Mouse (Mus musculus): Measurements from ENCODE around the gene Gpc5. TPM values are rescaled to one million over a fixed set of nuclear protein-coding genes. Genes with fewer than 3 reads are reported as not detected.

Gpc5 gene
- polyA plus RNA-seq, 1 experiment from 2014 or later, result 0.06 TPM

- no peak overlapping the region for H3K4me2 ChIP-seq
- H3K36me3 ChIP-seq, result no peaks in the 10 kb centered on the region
- no peaks in the 10 kb centered on the region for H3K9me3 ChIP-seq (replicated peaks)
- no peak overlapping the region for H3K9ac ChIP-seq
- H3K27ac ChIP-seq, result no peak overlapping the region
- H3K4me3 ChIP-seq, result no peak overlapping the region
- H3K4me1 ChIP-seq (replicated peaks), result no peaks in the 10 kb centered on the region
- WGBS, result 71% methylated on average over 2 of the region's 2 CpGs
- no peak for ATAC-seq (replicated peaks; ENCODE audit: insufficient number of reproducible peaks, insufficient read depth, low FRiP score, low read depth)
- H3K27me3 ChIP-seq, result no peaks in the 10 kb centered on the region
These were observed 489.2 kb downstream of the Gpc5 start for GRCm38 (mm10) chr14:115581256-115581633.

- Histone ChIP-seq H3K9me3 (replicated peaks) (no peaks in the 10 kb centered on the region), H3K27ac (no peak overlapping the region), H3K36me3 (no peaks in the 10 kb centered on the region), H3K4me1 (replicated peaks) (no peaks in the 10 kb centered on the region), H3K27me3 (no peaks in the 10 kb centered on the region), H3K4me3 (no peak overlapping the region), H3K9ac (no peak overlapping the region), H3K4me2 (no peak overlapping the region)
- 58% methylated on average over 8 of the region's 8 CpGs for WGBS
- no peak for ATAC-seq (replicated peaks; ENCODE audit: insufficient number of reproducible peaks, insufficient read depth, low FRiP score, low read depth)
These were observed 508.4 kb downstream of the Gpc5 start for GRCm38 (mm10) chr14:115600259-115601029.

GRCm38 (mm10) chr14:115614154-115614553 is 522.1 kb downstream of the Gpc5 start:
- no peak overlapping the region for H3K9ac ChIP-seq
- no peak overlapping the region for H3K4me3 ChIP-seq
- ATAC-seq (replicated peaks; ENCODE audit: insufficient number of reproducible peaks, insufficient read depth, low FRiP score, low read depth), result no peak
- H3K4me1 ChIP-seq (replicated peaks), result no peaks in the 10 kb centered on the region
- no peaks in the 10 kb centered on the region for H3K9me3 ChIP-seq (replicated peaks)
- 58% methylated on average over 4 of the region's 4 CpGs for WGBS
- H3K27ac ChIP-seq, result no peak overlapping the region
- no peak overlapping the region for H3K4me2 ChIP-seq
- H3K27me3 ChIP-seq, result no peaks in the 10 kb centered on the region
- no peaks in the 10 kb centered on the region for H3K36me3 ChIP-seq

GRCm38 (mm10) chr14:115616305-115616704 is 524.3 kb downstream of the Gpc5 start:
- 52% methylated on average over 2 of the region's 2 CpGs for WGBS
- Histone ChIP-seq H3K4me2 (no peak overlapping the region), H3K36me3 (no peaks in the 10 kb centered on the region)

GRCm38 (mm10) chr14:115616846-115617245 is 524.8 kb downstream of the Gpc5 start:
- ATAC-seq (replicated peaks; ENCODE audit: insufficient number of reproducible peaks, insufficient read depth, low FRiP score, low read depth), result no peak
- Histone ChIP-seq H3K27me3 (no peaks in the 10 kb centered on the region), H3K4me1 (replicated peaks) (no peaks in the 10 kb centered on the region), H3K27ac (no peak overlapping the region), H3K4me3 (no peak overlapping the region), H3K36me3 (no peaks in the 10 kb centered on the region), H3K9ac (no peak overlapping the region), H3K4me2 (no peak overlapping the region), H3K9me3 (replicated peaks) (no peaks in the 10 kb centered on the region)
- WGBS, result 43% methylated on average over 7 of the region's 7 CpGs

More at GRCm38 (mm10) chr14:115616305-115616704, 524.3 kb downstream of the Gpc5 start:
- Histone ChIP-seq H3K4me3 (no peak overlapping the region), H3K9me3 (replicated peaks) (no peaks in the 10 kb centered on the region), H3K27me3 (no peaks in the 10 kb centered on the region), H3K9ac (no peak overlapping the region), H3K27ac (no peak overlapping the region), H3K4me1 (replicated peaks) (no peaks in the 10 kb centered on the region)
- ATAC-seq (replicated peaks; ENCODE audit: insufficient number of reproducible peaks, insufficient read depth, low FRiP score, low read depth), result no peak

GRCm38 (mm10) chr14:115620473-115620872 is 528.5 kb downstream of the Gpc5 start:
- Histone ChIP-seq H3K9ac (no peak overlapping the region), H3K4me1 (replicated peaks) (no peaks in the 10 kb centered on the region), H3K36me3 (no peaks in the 10 kb centered on the region)

GRCm38 (mm10) chr14:115631160-115631898 is 539.3 kb downstream of the Gpc5 start:
- no peaks in the 10 kb centered on the region for H3K36me3 ChIP-seq
- H3K4me2 ChIP-seq, result no peak overlapping the region
- no peak overlapping the region for H3K4me3 ChIP-seq
- H3K9me3 ChIP-seq (replicated peaks), result no peaks in the 10 kb centered on the region
- H3K4me1 ChIP-seq (replicated peaks), result no peaks in the 10 kb centered on the region
- H3K27ac ChIP-seq, result no peak overlapping the region
- WGBS, result 82% methylated on average over 7 of the region's 7 CpGs
- no peak for ATAC-seq (replicated peaks; ENCODE audit: insufficient number of reproducible peaks, insufficient read depth, low FRiP score, low read depth)
- H3K9ac ChIP-seq, result no peak overlapping the region
- H3K27me3 ChIP-seq, result no peaks in the 10 kb centered on the region

More at GRCm38 (mm10) chr14:115620473-115620872, 528.5 kb downstream of the Gpc5 start:
- H3K27me3 ChIP-seq, result no peaks in the 10 kb centered on the region
- no peak overlapping the region for H3K4me2 ChIP-seq
- ATAC-seq (replicated peaks; ENCODE audit: insufficient number of reproducible peaks, insufficient read depth, low FRiP score, low read depth), result no peak
- H3K9me3 ChIP-seq (replicated peaks), result no peaks in the 10 kb centered on the region
- H3K27ac ChIP-seq, result no peak overlapping the region
- no peak overlapping the region for H3K4me3 ChIP-seq

- 74% methylated on average over 1 of the region's 1 CpGs for WGBS
- H3K27ac ChIP-seq, result no peak overlapping the region
- no peaks in the 10 kb centered on the region for H3K9me3 ChIP-seq (replicated peaks)
- no peaks in the 10 kb centered on the region for H3K36me3 ChIP-seq
- no peaks in the 10 kb centered on the region for H3K27me3 ChIP-seq
- H3K4me1 ChIP-seq (replicated peaks), result no peaks in the 10 kb centered on the region
- no peak for ATAC-seq (replicated peaks; ENCODE audit: insufficient number of reproducible peaks, insufficient read depth, low FRiP score, low read depth)
- H3K9ac ChIP-seq, result no peak overlapping the region
- H3K4me2 ChIP-seq, result no peak overlapping the region
- no peak overlapping the region for H3K4me3 ChIP-seq
These were observed 541.3 kb downstream of the Gpc5 start for GRCm38 (mm10) chr14:115633311-115633710.

GRCm38 (mm10) chr14:115679875-115680274 is 587.9 kb downstream of the Gpc5 start:
- no peaks in the 10 kb centered on the region for H3K27me3 ChIP-seq
- H3K9ac ChIP-seq, result no peak overlapping the region
- WGBS, result 87% methylated on average over 2 of the region's 2 CpGs
- H3K27ac ChIP-seq, result no peak overlapping the region
- ATAC-seq (replicated peaks; ENCODE audit: insufficient number of reproducible peaks, insufficient read depth, low FRiP score, low read depth), result no peak
- H3K4me1 ChIP-seq (replicated peaks), result no peaks in the 10 kb centered on the region
- no peak overlapping the region for H3K4me2 ChIP-seq
- H3K9me3 ChIP-seq (replicated peaks), result no peaks in the 10 kb centered on the region
- no peak overlapping the region for H3K4me3 ChIP-seq
- H3K36me3 ChIP-seq, result no peaks in the 10 kb centered on the region

GRCm38 (mm10) chr14:115746013-115746412 is 654.0 kb downstream of the Gpc5 start:
- H3K4me1 ChIP-seq (replicated peaks), result no peaks in the 10 kb centered on the region
- H3K4me3 ChIP-seq, result no peak overlapping the region
- WGBS, result 80% methylated on average over 1 of the region's 1 CpGs
- no peak overlapping the region for H3K4me2 ChIP-seq
- no peak overlapping the region for H3K9ac ChIP-seq
- H3K9me3 ChIP-seq (replicated peaks), result no peaks in the 10 kb centered on the region
- ATAC-seq (replicated peaks; ENCODE audit: insufficient number of reproducible peaks, insufficient read depth, low FRiP score, low read depth), result no peak
- H3K27me3 ChIP-seq, result no peaks in the 10 kb centered on the region
- H3K36me3 ChIP-seq, result no peaks in the 10 kb centered on the region
- no peak overlapping the region for H3K27ac ChIP-seq

GRCm38 (mm10) chr14:115760241-115760640 is 668.2 kb downstream of the Gpc5 start:
- Histone ChIP-seq H3K9me3 (replicated peaks) (no peaks in the 10 kb centered on the region), H3K9ac (no peak overlapping the region), H3K4me3 (no peak overlapping the region), H3K27me3 (no peaks in the 10 kb centered on the region), H3K4me1 (replicated peaks) (no peaks in the 10 kb centered on the region), H3K27ac (no peak overlapping the region), H3K4me2 (no peak overlapping the region), H3K36me3 (no peaks in the 10 kb centered on the region)
- WGBS, result 53% methylated on average over 5 of the region's 5 CpGs
- no peak for ATAC-seq (replicated peaks; ENCODE audit: insufficient number of reproducible peaks, insufficient read depth, low FRiP score, low read depth)
